Mouse (Mus musculus) limb, embryonic 12.5 days (tissue): ENCODE results near the gene Zfp866. TPM values are rescaled to one million over a fixed set of nuclear protein-coding genes. Genes with fewer than 3 reads are reported as not detected.

ENCODE experiments used
- ATAC-seq: fragments of 200-750 bp; cut with Nextera tagmentation; 2 replicates; pipeline ENCODE4 v1.8.0; 2017; ENCODE audit warnings: low read depth, moderate TSS enrichment; ENCODE audit not compliant: insufficient number of reproducible peaks, insufficient read depth, low FRiP score, low TSS enrichment
- H3K27ac ChIP-seq: fragments of 300-500 bp; sonication (generic); 2 replicates; pipeline ENCODE4 v1.5.1; 2016; ENCODE audit warnings: mild to moderate bottlenecking, moderate library complexity
- H3K27me3 ChIP-seq: fragments of 300-500 bp; sonication (generic); 2 replicates; pipeline ENCODE4 v1.6.1; 2016; ENCODE audit warnings: mild to moderate bottlenecking, moderate library complexity
- H3K36me3 ChIP-seq: fragments of 300-500 bp; sonication (generic); 2 replicates; pipeline ENCODE4 v1.6.1; 2016; ENCODE audit warnings: mild to moderate bottlenecking, moderate library complexity
- H3K4me1 ChIP-seq: fragments of 300-500 bp; sonication (generic); replicated peaks from 2 replicates; pipeline ENCODE4 v1.6.1; 2016
- H3K4me2 ChIP-seq: fragments of 300-500 bp; sonication (generic); 2 replicates; pipeline ENCODE4 v1.6.1; 2016; ENCODE audit warnings: mild to moderate bottlenecking, moderate library complexity
- H3K4me3 ChIP-seq: fragments of 300-500 bp; sonication (generic); replicated peaks from 2 replicates; pipeline ENCODE4 v1.5.1; 2016; ENCODE audit warnings: mild to moderate bottlenecking
- H3K9ac ChIP-seq: fragments of 300-500 bp; sonication (generic); replicated peaks from 2 replicates; pipeline ENCODE4 v1.6.1; 2016; ENCODE audit warnings: mild to moderate bottlenecking, moderate library complexity
- H3K9me3 ChIP-seq: fragments of 300-500 bp; sonication (generic); 2 replicates; pipeline ENCODE4 v1.6.1; 2016; ENCODE audit warnings: mild to moderate bottlenecking, moderate library complexity
- WGBS: fragments of 180-500 bp; shearing (Covaris S2); methylation state at CpG from one replicate; pipeline ENCODE4 v1.1.7; 2016; 5-methylcytosine and 5-hydroxymethylcytosine counted together
- polyA plus RNA-seq: library from polyadenylated mRNA; unstranded; fragments of >200 nt; fragmentation: Nextera tagmentation; extraction: Ambion mirVana; gene quantifications from 2 replicates; pipeline ENCODE4 v1.2.1, GENCODE M21; 2016

Gene Zfp866
- polyA plus RNA-seq, 1 experiment from 2014 or later = 38.1 TPM

DNA sequence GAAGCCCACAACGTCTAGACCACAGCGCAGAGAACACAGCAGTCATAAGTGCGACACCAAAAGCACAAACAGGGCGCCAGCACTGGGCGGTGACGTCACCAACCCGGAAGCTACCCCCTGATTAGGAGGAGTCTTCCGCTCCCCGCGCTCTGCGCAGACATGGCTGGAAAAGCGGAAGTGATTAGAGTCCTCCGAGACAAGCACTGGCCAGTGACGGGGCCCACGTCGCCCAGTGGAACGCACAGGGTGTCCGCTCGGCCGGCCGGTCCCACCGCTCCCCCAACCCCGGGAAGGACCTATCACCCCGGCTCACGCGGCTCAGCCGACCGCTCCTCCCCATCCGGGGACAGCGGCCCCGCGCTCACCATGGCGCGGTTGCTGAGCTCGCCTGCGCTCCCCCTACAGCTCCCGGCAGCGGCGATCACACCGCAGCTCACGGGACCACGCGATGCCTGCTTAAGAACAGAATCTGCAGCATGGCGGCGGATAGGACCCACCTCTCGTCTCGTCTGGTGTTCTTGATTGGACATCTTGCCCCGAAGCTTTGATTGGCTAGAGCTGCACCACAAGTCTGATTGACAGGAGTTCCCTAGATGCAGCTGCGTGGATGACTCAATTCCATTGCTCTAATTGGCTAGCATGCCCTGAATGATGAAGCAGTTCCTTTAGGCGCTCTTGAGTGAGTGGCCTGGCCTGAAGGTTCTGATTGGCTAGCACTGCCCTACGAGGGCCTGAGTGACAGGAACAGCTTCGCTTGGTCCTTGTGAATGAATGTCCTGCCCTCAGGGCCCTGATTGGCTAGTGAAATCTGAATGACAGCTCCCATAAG is 74.4 kb downstream of the Zfp866 start:
- Histone ChIP-seq H3K9ac (peak overlapping the region; percentile 91), H3K27me3 (no peaks in the 10 kb centered on the region), H3K36me3 (peaks cover 21% of the 10 kb centered on the region), H3K4me3 (peak overlapping the region; percentile 84), H3K4me1 (peaks cover 11% of the 10 kb centered on the region), H3K27ac (peak overlapping the region; percentile 100), H3K9me3 (no peaks in the 10 kb centered on the region), H3K4me2 (peak overlapping the region; percentile 55)
- ATAC-seq = peak; percentile 99
- WGBS = under 1% methylated on average over 52 of the region's 52 CpGs

- peak overlapping the region; percentile 55 for H3K4me2 ChIP-seq
- H3K9ac ChIP-seq = no peak overlapping the region; the same call in 1 of the 2 replicates
- H3K9me3 ChIP-seq = no peaks in the 10 kb centered on the region
- peaks cover 11% of the 10 kb centered on the region for H3K4me1 ChIP-seq
- H3K27me3 ChIP-seq = no peaks in the 10 kb centered on the region
- 88% methylated on average over 6 of the region's 6 CpGs for WGBS
- no peak for ATAC-seq
- no peak overlapping the region for H3K27ac ChIP-seq
- peaks cover 32% of the 10 kb centered on the region for H3K36me3 ChIP-seq
- H3K4me3 ChIP-seq = peak overlapping the region; percentile 84; the same call in 1 of the 2 replicates
Measured at GRCm38 (mm10) chr8:69715366-69715765, 75.6 kb downstream of the Zfp866 start.

- H3K4me1 ChIP-seq = peaks cover 11% of the 10 kb centered on the region
- ATAC-seq = no peak
- 89% methylated on average over 8 of the region's 8 CpGs for WGBS
- no peaks in the 10 kb centered on the region for H3K27me3 ChIP-seq
- H3K27ac ChIP-seq = no peak overlapping the region
- no peaks in the 10 kb centered on the region for H3K9me3 ChIP-seq
- H3K36me3 ChIP-seq = peaks cover 50% of the 10 kb centered on the region
- no peak overlapping the region for H3K4me3 ChIP-seq
- H3K4me2 ChIP-seq = no peak overlapping the region
- no peak overlapping the region for H3K9ac ChIP-seq
Measured at GRCm38 (mm10) chr8:69713516-69713915, 77.5 kb downstream of the Zfp866 start.

Other genes starting within 250 kb of the Zfp866 start
- gene Zfp868, start 165.6 kb downstream of the Zfp866 start, polyA plus RNA-seq = 30.7 and 31.1 TPM in 2 replicates
- 2.9 and 3.6 TPM in 2 replicates for gene Zfp964, start 136.7 kb downstream of the Zfp866 start, polyA plus RNA-seq
- 32.0 and 32.2 TPM in 2 replicates for gene Zfp869, start 80.5 kb downstream of the Zfp866 start, polyA plus RNA-seq
- gene Zfp963, start 41.2 kb downstream of the Zfp866 start, polyA plus RNA-seq = 5.9 and 7.2 TPM in 2 replicates
- gene Gm20422, start 16.3 kb downstream of the Zfp866 start, polyA plus RNA-seq = not detected in 2 replicates
- 53.3 and 57.7 TPM in 2 replicates for gene Atp13a1, start within 50 bp of the Zfp866 start, polyA plus RNA-seq
- gene Gmip, start 17.5 kb upstream of the Zfp866 start, polyA plus RNA-seq = 5.8 and 7.5 TPM in 2 replicates
- 0.83 and 1.3 TPM in 2 replicates for gene Lpar2, start 31.3 kb upstream of the Zfp866 start, polyA plus RNA-seq
- gene Pbx4, start 41.3 kb upstream of the Zfp866 start, polyA plus RNA-seq = 7.5 and 10.0 TPM in 2 replicates
- 0.78 and 0.79 TPM in 2 replicates for gene Cilp2, start 96.5 kb upstream of the Zfp866 start, polyA plus RNA-seq
- 6.2 and 7.3 TPM in 2 replicates for gene Tssk6, start 111.0 kb upstream of the Zfp866 start, polyA plus RNA-seq
- gene Ndufa13, start 111.4 kb upstream of the Zfp866 start, polyA plus RNA-seq = 171 and 172 TPM in 2 replicates
- 6.0 and 7.4 TPM in 2 replicates for gene Yjefn3, start 111.5 kb upstream of the Zfp866 start, polyA plus RNA-seq
- 51.3 and 68.4 TPM in 2 replicates for gene Gatad2a, start 205.2 kb upstream of the Zfp866 start, polyA plus RNA-seq